Mouse (Mus musculus) testis, adult 2 months (tissue): ENCODE data around the gene Trpc4ap.

Source experiments
- CTCF ChIP-seq: fragments of 200-500 bp; IDR thresholded peaks from 2 replicates; pipeline ENCODE4 v1.5.1; 2012; ENCODE audit warnings: low read depth, mild to moderate bottlenecking, inconsistent platforms, low read length, moderate library complexity; ENCODE audit not compliant: control insufficient read depth, insufficient read depth, insufficient replicate concordance
- POLR2A ChIP-seq: fragments of 200-500 bp; IDR thresholded peaks from 2 replicates; pipeline ENCODE4 v1.6.1; 2012; ENCODE audit warnings: low read depth, mild to moderate bottlenecking, inconsistent platforms, low read length, moderate library complexity; ENCODE audit not compliant: control insufficient read depth

- TF ChIP-seq POLR2A (no peak), CTCF (no peak)
Measured at GRCm38 (mm10) chr2:155683137-155683536, 9.0 kb downstream of the Trpc4ap start.
